Mouse (Mus musculus): ENCODE measurements around the gene Crtc3. TPM values are rescaled to one million over a fixed set of nuclear protein-coding genes. Genes with fewer than 3 reads are reported as not detected.

Gene Crtc3
- polyA plus RNA-seq, 2 experiments: 18.6 to 26.4 TPM

DNA sequence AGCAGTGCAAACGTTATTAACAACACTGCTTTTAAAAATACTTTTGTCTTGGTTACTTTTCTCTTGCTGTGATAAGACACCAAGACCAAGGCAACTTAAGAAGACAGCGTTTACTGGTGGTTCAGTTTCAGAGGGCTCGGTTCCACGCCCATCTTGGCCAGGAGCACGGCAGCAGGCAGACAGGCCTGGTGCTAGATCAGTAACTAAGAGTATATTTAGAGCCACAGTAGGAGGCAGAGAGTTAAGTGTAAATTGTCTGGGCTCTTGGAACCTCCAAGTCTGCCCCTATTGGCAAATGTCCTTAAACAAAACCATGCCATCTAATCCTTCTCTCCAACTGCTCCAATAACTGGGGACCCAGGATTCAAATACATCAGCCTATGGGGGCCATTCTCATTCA is 46.1 kb downstream of the Crtc3 start:
- DNase-seq (ENCODE audit: low spot score) (no peak), ATAC-seq (ENCODE audit: low FRiP score, low read depth) (no peak)
- Histone ChIP-seq H3K4me3 (replicated peaks; ENCODE audit: low read length) (no peak overlapping the region), H3K9me3 (ENCODE audit: control insufficient read depth, low read length) (no peaks in the 10 kb centered on the region), H3K27ac (replicated peaks; ENCODE audit: low read depth, low read length) (no peak overlapping the region), H3K27me3 (ENCODE audit: control insufficient read depth, insufficient read depth, low read length) (no peaks in the 10 kb centered on the region), H3K36me3 (ENCODE audit: control insufficient read depth, insufficient read depth, low read length) (no peaks in the 10 kb centered on the region), H3K9ac (ENCODE audit: low read depth, low read length, severe bottlenecking) (no peak overlapping the region), H3K4me2 (replicated peaks; ENCODE audit: low read depth, low read length, severe bottlenecking) (no peak overlapping the region), H3K4me1 (ENCODE audit: control insufficient read depth, insufficient read depth, low read length) (peaks cover 12% of the 10 kb centered on the region; the same call in 1 of the 2 replicates)
- 50% methylated on average over 5 of the region's 5 CpGs for WGBS
- no peak for TF ChIP-seq POLR2A (IDR thresholded peaks at IDR 0.05; ENCODE audit: borderline replicate concordance, extremely low read depth, insufficient read depth, insufficient read length)

DNA sequence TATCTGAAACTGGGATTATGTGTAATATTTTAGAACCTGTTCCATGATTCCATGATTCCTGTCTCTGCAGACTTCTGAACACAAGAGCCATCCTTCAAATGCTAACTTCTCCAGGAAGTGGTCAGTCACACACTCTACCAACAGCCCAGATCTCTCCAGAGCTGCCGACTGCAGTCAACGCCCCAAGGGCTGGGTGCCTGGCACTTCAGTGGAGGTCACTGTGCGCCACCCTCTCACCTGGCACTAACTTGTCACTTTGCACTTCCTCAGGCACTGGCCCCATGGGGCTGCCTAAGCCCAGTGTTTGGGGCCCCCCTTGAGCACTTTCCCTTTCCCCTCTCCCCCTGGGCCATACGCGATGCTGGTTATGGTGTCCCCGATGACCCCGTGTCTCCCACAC is 46.8 kb downstream of the Crtc3 start:
- ATAC-seq (ENCODE audit: low FRiP score, low read depth) (no peak), DNase-seq (ENCODE audit: low spot score) (no peak)
- Histone ChIP-seq H3K4me2 (replicated peaks; ENCODE audit: low read depth, low read length, severe bottlenecking) (no peak overlapping the region), H3K27me3 (ENCODE audit: control insufficient read depth, insufficient read depth, low read length) (no peaks in the 10 kb centered on the region), H3K27ac (replicated peaks; ENCODE audit: low read depth, low read length) (no peak overlapping the region), H3K9ac (ENCODE audit: low read depth, low read length, severe bottlenecking) (no peak overlapping the region), H3K4me1 (ENCODE audit: control insufficient read depth, insufficient read depth, low read length) (peaks cover 12% of the 10 kb centered on the region; the same call in 1 of the 2 replicates), H3K36me3 (ENCODE audit: control insufficient read depth, insufficient read depth, low read length) (no peaks in the 10 kb centered on the region), H3K9me3 (ENCODE audit: control insufficient read depth, low read length) (no peaks in the 10 kb centered on the region), H3K4me3 (replicated peaks; ENCODE audit: low read length) (no peak overlapping the region)
- 66% methylated on average over 7 of the region's 7 CpGs for WGBS
- TF ChIP-seq POLR2A (IDR thresholded peaks at IDR 0.05; ENCODE audit: borderline replicate concordance, extremely low read depth, insufficient read depth, insufficient read length): no peak

DNA sequence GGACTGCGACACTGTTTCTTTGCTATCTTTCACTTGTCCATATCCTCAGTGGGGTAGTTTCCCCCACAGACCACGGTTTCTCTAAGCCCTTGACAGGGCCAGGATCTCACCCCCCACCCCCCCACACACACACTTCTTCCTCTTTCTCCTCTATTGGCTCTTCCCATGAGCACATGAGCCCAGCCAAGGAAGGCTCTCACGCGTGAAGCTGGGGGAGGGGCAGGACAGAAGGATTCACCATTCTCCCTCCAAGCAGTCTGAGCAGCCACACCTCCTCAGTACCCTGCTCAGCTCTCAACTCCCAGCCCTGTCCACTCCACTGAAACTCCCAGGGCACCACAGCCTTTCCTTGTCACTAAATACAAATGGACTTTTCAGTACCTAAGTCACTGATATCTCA is 47.2 kb downstream of the Crtc3 start:
- Histone ChIP-seq H3K4me1 (ENCODE audit: control insufficient read depth, insufficient read depth, low read length) (peaks cover 15% of the 10 kb centered on the region), H3K27me3 (ENCODE audit: control insufficient read depth, insufficient read depth, low read length) (no peaks in the 10 kb centered on the region), H3K9me3 (ENCODE audit: control insufficient read depth, low read length) (no peaks in the 10 kb centered on the region), H3K27ac (replicated peaks; ENCODE audit: low read depth, low read length) (no peak overlapping the region), H3K4me2 (replicated peaks; ENCODE audit: low read depth, low read length, severe bottlenecking) (no peak overlapping the region), H3K4me3 (replicated peaks; ENCODE audit: low read length) (no peak overlapping the region), H3K36me3 (ENCODE audit: control insufficient read depth, insufficient read depth, low read length) (no peaks in the 10 kb centered on the region), H3K9ac (ENCODE audit: low read depth, low read length, severe bottlenecking) (no peak overlapping the region)
- TF ChIP-seq POLR2A (IDR thresholded peaks at IDR 0.05; ENCODE audit: borderline replicate concordance, extremely low read depth, insufficient read depth, insufficient read length): no peak
- DNase-seq (ENCODE audit: low spot score) (no peak), ATAC-seq (ENCODE audit: low FRiP score, low read depth) (no peak)
- 26% methylated on average over 4 of the region's 4 CpGs for WGBS

DNA sequence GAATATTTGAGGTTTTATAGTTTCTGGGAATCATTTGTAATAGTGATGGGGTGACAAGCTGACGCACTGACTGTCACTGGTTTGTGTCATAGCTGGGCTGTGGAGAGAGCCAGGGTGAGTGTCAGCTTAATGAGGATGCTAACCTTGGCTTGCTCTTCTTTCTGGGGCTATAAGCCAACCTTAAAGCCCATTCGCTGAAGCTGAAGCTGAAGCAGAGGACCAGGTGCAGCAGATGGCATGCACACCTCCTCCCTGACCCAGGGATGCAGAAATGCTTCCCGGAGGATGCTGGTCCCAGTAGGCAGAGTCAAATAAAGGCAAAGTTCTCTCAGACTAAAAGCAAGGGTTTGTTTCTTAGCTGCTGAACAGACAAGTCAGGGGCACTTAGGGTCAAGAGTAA is 48.7 kb downstream of the Crtc3 start:
- Histone ChIP-seq H3K27me3 (ENCODE audit: control insufficient read depth, insufficient read depth, low read length) (no peaks in the 10 kb centered on the region), H3K4me3 (replicated peaks; ENCODE audit: low read length) (no peak overlapping the region), H3K36me3 (ENCODE audit: control insufficient read depth, insufficient read depth, low read length) (no peaks in the 10 kb centered on the region; the same call in 1 of the 2 replicates), H3K4me1 (ENCODE audit: control insufficient read depth, insufficient read depth, low read length) (peaks cover 20% of the 10 kb centered on the region), H3K27ac (replicated peaks; ENCODE audit: low read depth, low read length) (no peak overlapping the region), H3K9me3 (ENCODE audit: control insufficient read depth, low read length) (no peaks in the 10 kb centered on the region), H3K9ac (ENCODE audit: low read depth, low read length, severe bottlenecking) (no peak overlapping the region), H3K4me2 (replicated peaks; ENCODE audit: low read depth, low read length, severe bottlenecking) (no peak overlapping the region)
- WGBS: 65% methylated on average over 3 of the region's 3 CpGs
- ATAC-seq (ENCODE audit: low FRiP score, low read depth): no peak
- TF ChIP-seq POLR2A (IDR thresholded peaks at IDR 0.05; ENCODE audit: borderline replicate concordance, extremely low read depth, insufficient read depth, insufficient read length): no peak
- DNase-seq (ENCODE audit: low spot score): no peak

DNA sequence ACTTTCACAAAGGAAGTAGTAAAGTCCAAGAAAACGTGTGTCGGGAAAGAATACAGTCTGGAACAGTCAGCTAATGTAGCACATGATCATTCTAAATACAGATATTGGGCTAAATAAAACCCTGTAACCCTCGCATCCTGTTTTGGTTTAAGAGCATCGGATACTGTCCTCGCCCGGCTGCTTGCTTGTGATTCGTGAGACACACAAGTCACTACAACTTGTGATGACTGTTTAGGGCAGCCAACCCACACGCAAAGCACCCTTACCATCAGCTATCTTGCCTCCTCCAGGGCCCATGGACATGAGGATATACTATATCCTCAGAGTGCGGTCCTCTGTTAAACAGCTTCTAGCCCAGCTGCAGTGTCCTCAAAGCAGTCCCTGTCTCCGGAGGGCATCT is 50.2 kb downstream of the Crtc3 start:
- Histone ChIP-seq H3K9me3 (ENCODE audit: control insufficient read depth, low read length) (no peaks in the 10 kb centered on the region), H3K27me3 (ENCODE audit: control insufficient read depth, insufficient read depth, low read length) (no peaks in the 10 kb centered on the region), H3K36me3 (ENCODE audit: control insufficient read depth, insufficient read depth, low read length) (no peaks in the 10 kb centered on the region; the same call in 1 of the 2 replicates), H3K4me1 (ENCODE audit: control insufficient read depth, insufficient read depth, low read length) (peaks cover 19% of the 10 kb centered on the region), H3K9ac (ENCODE audit: low read depth, low read length, severe bottlenecking) (no peak overlapping the region), H3K27ac (replicated peaks; ENCODE audit: low read depth, low read length) (no peak overlapping the region), H3K4me3 (replicated peaks; ENCODE audit: low read length) (no peak overlapping the region), H3K4me2 (replicated peaks; ENCODE audit: low read depth, low read length, severe bottlenecking) (no peak overlapping the region)
- DNase-seq (ENCODE audit: low spot score): no peak
- whole genome bisulfite sequencing: 77% methylated on average over 10 of the region's 10 CpGs
- TF ChIP-seq POLR2A (IDR thresholded peaks at IDR 0.05; ENCODE audit: borderline replicate concordance, extremely low read depth, insufficient read depth, insufficient read length): no peak
- ATAC-seq (ENCODE audit: low FRiP score, low read depth): no peak

Data from limb, embryonic 14.5 days (tissue).